Mouse (Mus musculus) adrenal gland, adult (tissue): ENCODE measurements around the gene Coro1b.

Experiments
- DNase-seq, 2 experiments: peaks; one replicate each; pipeline ENCODE4 v3.0.0; 2022 to 2023; ENCODE audit warnings: low spot score in 1 of 2; ENCODE audit not compliant: inconsistent age in 2 of 2

The Coro1b gene

GRCm38 (mm10) chr19:4140147-4140546, 8.3 kb upstream of the Coro1b start:
- no peak for DNase-seq

- DNase-seq: no peak
Observed at GRCm38 (mm10) chr19:4142416-4143173, 5.8 kb upstream of the Coro1b start.

GRCm38 (mm10) chr19:4143759-4144268, 4.6 kb upstream of the Coro1b start, which contains the start of gene Cabp4:
Gene Cabp4, minus strand, starts transcription at chr19:4144033.
- DNase-seq: no peak

GRCm38 (mm10) chr19:4144550-4145498, 3.6 kb upstream of the Coro1b start:
- DNase-seq: peak in 1 of 2 experiments; percentile 62

GRCm38 (mm10) chr19:4145936-4146335, 2.5 kb upstream of the Coro1b start:
- DNase-seq: no peak

- no peak for DNase-seq
Observed at GRCm38 (mm10) chr19:4146366-4147021, 1.9 kb upstream of the Coro1b start.

GRCm38 (mm10) chr19:4147022-4147405, 1.4 kb upstream of the Coro1b start:
- no peak for DNase-seq

- DNase-seq: no peak
Observed at GRCm38 (mm10) chr19:4147782-4148490, 483 bp upstream of the Coro1b start.

- peak in 1 of 2 experiments; percentile 76 for DNase-seq
Observed at GRCm38 (mm10) chr19:4148819-4149218, 400 bp downstream of the Coro1b start.

GRCm38 (mm10) chr19:4149283-4149682, 864 bp downstream of the Coro1b start:
- DNase-seq: no peak

- DNase-seq: no peak
Observed at GRCm38 (mm10) chr19:4149764-4150461, 1.5 kb downstream of the Coro1b start.

GRCm38 (mm10) chr19:4150567-4151487, 2.4 kb downstream of the Coro1b start:
- peak in 1 of 2 experiments; percentile 42 for DNase-seq

GRCm38 (mm10) chr19:4151488-4151860, 3.1 kb downstream of the Coro1b start:
- DNase-seq: peak in 1 of 2 experiments; percentile 59

GRCm38 (mm10) chr19:4151898-4152297, 3.5 kb downstream of the Coro1b start:
- DNase-seq: peak; percentile 57 to 71

- peak in 1 of 2 experiments; percentile 56 for DNase-seq
Observed at GRCm38 (mm10) chr19:4152445-4153231, 4.2 kb downstream of the Coro1b start.

GRCm38 (mm10) chr19:4153232-4153654, 4.8 kb downstream of the Coro1b start, which contains the start of gene Ptprcap:
Gene Ptprcap, plus strand, starts transcription at chr19:4153604.
- no peak for DNase-seq

GRCm38 (mm10) chr19:4154437-4155222, 6.2 kb downstream of the Coro1b start:
- DNase-seq: peak in 1 of 2 experiments; percentile 49
